Mouse (Mus musculus): ENCODE data around the gene Lman2l. TPM values are rescaled to one million over a fixed set of nuclear protein-coding genes. Genes with fewer than 3 reads are reported as not detected.

Lman2l gene
- polyA plus RNA-seq, 1 experiment from 2014 or later, result 54.0 TPM

GRCm38 (mm10) chr1:36436515-36436914 is 8.6 kb downstream of the Lman2l start:
- Histone ChIP-seq H3K27ac (ENCODE audit: low read length) (no peak overlapping the region), H3K4me3 (ENCODE audit: low read length) (no peak overlapping the region), H3K9ac (replicated peaks; ENCODE audit: low read length) (no peak overlapping the region), H3K36me3 (ENCODE audit: insufficient read depth, low read length) (peaks cover 49% of the 10 kb centered on the region), H3K4me2 (replicated peaks; ENCODE audit: low read depth, low read length) (no peak overlapping the region), H3K9me3 (ENCODE audit: low read length) (no peaks in the 10 kb centered on the region), H3K4me1 (ENCODE audit: insufficient read depth, low read length) (no peaks in the 10 kb centered on the region), H3K27me3 (ENCODE audit: insufficient read depth, low read length) (no peaks in the 10 kb centered on the region)
- no peak for ATAC-seq (ENCODE audit: low FRiP score, low TSS enrichment)
- 93% methylated on average over 6 of the region's 6 CpGs for WGBS

DNA sequence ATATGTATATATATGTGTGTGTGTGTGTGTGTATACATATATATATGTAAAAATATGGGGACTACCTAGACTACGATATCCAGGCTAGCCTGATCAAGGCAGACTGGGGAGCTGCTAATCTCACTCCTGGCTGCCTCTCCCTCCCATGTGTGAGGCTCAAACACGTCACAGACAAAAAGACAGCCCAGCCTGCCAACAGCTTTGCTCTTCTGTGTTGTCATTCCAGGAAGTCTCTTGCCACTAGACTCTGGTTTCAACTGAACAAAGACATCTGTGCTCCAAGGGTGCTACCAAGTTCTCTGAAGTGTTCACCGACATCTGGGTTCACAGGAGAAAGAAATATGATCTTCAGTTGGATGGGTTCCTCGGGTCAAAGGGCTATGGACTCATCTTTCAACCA is 10.0 kb downstream of the Lman2l start:
- Histone ChIP-seq H3K4me2 (replicated peaks; ENCODE audit: low read depth, low read length) (no peak overlapping the region), H3K36me3 (ENCODE audit: insufficient read depth, low read length) (peaks cover 55% of the 10 kb centered on the region)
- ATAC-seq (ENCODE audit: low FRiP score, low TSS enrichment), result no peak

DNA sequence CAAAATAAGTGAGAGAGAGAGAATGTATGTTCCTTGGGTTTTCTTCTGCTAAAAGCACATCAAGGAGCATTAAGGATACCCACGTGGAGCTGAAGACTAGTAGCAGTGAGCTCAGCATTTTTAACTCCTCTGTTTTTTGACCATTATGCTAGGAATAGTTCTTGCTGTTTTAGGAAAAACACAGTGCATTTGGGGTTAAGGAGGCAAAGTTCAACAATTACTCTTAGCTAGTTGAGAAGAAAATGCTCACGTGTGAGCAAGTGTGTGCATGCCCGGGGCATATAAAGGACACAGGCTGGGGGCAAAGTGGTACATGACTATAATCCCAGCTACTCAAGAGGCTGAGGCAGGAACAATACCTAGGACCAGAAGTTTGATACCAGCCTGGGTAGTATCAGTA is 11.5 kb downstream of the Lman2l start:
- peaks cover 56% of the 10 kb centered on the region for H3K36me3 ChIP-seq (ENCODE audit: insufficient read depth, low read length)
- no peak overlapping the region for H3K9ac ChIP-seq (replicated peaks; ENCODE audit: low read length)
- ATAC-seq (ENCODE audit: low FRiP score, low TSS enrichment), result no peak
- no peaks in the 10 kb centered on the region for H3K9me3 ChIP-seq (ENCODE audit: low read length)
- no peak overlapping the region for H3K4me2 ChIP-seq (replicated peaks; ENCODE audit: low read depth, low read length)
- H3K4me1 ChIP-seq (ENCODE audit: insufficient read depth, low read length), result no peaks in the 10 kb centered on the region
- H3K4me3 ChIP-seq (ENCODE audit: low read length), result no peak overlapping the region
- H3K27me3 ChIP-seq (ENCODE audit: insufficient read depth, low read length), result no peaks in the 10 kb centered on the region
- 91% methylated on average over 3 of the region's 3 CpGs for WGBS
- H3K27ac ChIP-seq (ENCODE audit: low read length), result no peak overlapping the region

More for the DNA sequence above, 10.0 kb downstream of the Lman2l start:
- no peaks in the 10 kb centered on the region for H3K27me3 ChIP-seq (ENCODE audit: insufficient read depth, low read length)
- 55% methylated on average over 4 of the region's 4 CpGs for WGBS
- no peaks in the 10 kb centered on the region for H3K9me3 ChIP-seq (ENCODE audit: low read length)
- no peaks in the 10 kb centered on the region for H3K4me1 ChIP-seq (ENCODE audit: insufficient read depth, low read length)
- H3K4me3 ChIP-seq (ENCODE audit: low read length), result no peak overlapping the region
- H3K9ac ChIP-seq (replicated peaks; ENCODE audit: low read length), result no peak overlapping the region
- no peak overlapping the region for H3K27ac ChIP-seq (ENCODE audit: low read length)

DNA sequence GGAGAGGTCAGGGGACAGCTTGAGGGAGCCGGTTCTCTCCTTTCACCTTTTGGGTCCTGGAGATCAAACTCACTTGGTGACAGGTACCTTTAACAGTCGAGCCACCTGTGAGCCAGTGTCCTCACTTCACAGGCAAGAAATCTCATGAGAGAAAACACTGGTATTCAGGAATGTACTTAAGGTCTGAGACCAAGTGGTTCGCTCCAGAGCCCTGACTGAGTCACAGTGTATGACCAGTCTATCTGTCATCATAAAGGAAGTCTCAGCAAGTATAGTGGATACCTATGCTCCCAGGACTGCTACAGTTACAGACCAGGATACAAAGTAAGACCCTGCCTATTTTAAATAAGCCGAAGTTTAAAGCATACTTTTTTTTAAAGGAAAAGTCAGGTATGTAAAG is 12.1 kb downstream of the Lman2l start:
- H3K36me3 ChIP-seq (ENCODE audit: insufficient read depth, low read length), result peaks cover 56% of the 10 kb centered on the region
- H3K4me1 ChIP-seq (ENCODE audit: insufficient read depth, low read length), result no peaks in the 10 kb centered on the region
- H3K9me3 ChIP-seq (ENCODE audit: low read length), result no peaks in the 10 kb centered on the region
- H3K9ac ChIP-seq (replicated peaks; ENCODE audit: low read length), result no peak overlapping the region
- no peak for ATAC-seq (ENCODE audit: low FRiP score, low TSS enrichment)
- H3K4me3 ChIP-seq (ENCODE audit: low read length), result no peak overlapping the region
- H3K4me2 ChIP-seq (replicated peaks; ENCODE audit: low read depth, low read length), result no peak overlapping the region
- no peaks in the 10 kb centered on the region for H3K27me3 ChIP-seq (ENCODE audit: insufficient read depth, low read length)
- WGBS, result 86% methylated on average over 4 of the region's 4 CpGs
- no peak overlapping the region for H3K27ac ChIP-seq (ENCODE audit: low read length)

DNA sequence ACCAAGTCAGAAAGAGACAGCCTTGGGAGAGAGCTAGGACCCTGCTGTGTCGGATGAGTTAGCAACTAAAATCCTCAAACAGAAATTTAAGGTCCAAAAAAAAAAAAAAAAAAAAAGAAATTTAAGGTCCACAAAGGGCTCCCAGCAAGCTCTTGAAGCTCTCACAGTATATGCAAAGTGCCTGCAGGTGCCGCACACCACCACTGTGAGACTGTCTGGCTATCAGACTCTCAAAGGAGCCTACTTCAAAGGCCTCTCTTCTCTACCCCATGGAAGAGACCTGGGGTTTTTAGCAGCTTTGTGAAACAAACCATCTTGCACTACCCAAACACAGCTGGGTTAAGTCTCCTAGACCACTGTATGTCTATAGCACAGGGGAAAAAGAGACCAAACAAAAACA is 15.6 kb downstream of the Lman2l start:
- H3K4me3 ChIP-seq (ENCODE audit: low read length), result no peak overlapping the region
- WGBS, result 96% methylated on average over 2 of the region's 2 CpGs
- no peaks in the 10 kb centered on the region for H3K9me3 ChIP-seq (ENCODE audit: low read length)
- no peaks in the 10 kb centered on the region for H3K27me3 ChIP-seq (ENCODE audit: insufficient read depth, low read length)
- no peak overlapping the region for H3K27ac ChIP-seq (ENCODE audit: low read length)
- H3K4me2 ChIP-seq (replicated peaks; ENCODE audit: low read depth, low read length), result no peak overlapping the region
- H3K36me3 ChIP-seq (ENCODE audit: insufficient read depth, low read length), result peaks cover 59% of the 10 kb centered on the region
- no peaks in the 10 kb centered on the region for H3K4me1 ChIP-seq (ENCODE audit: insufficient read depth, low read length)
- ATAC-seq (ENCODE audit: low FRiP score, low TSS enrichment), result no peak
- no peak overlapping the region for H3K9ac ChIP-seq (replicated peaks; ENCODE audit: low read length)

DNA sequence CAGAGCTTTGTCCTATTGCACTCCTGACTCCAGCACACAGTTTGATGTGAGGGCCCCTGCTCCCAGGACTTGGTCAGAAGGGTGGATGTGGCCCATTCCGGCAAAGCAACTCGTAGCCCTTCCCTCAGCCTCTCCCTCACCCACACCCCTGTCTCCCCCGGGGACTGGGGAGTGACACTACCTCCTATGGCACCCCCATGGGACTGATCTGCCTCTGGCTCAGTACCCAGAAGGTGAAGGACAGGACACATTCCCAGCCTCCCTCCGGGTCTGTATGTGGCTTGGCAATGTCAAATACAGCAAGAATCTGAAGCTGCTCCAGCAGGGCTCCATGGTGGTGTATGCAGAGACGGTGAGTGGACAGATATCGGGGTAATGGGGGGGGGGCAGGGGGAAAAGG is 40.5 kb downstream of the Lman2l start:
- Histone ChIP-seq H3K27ac (ENCODE audit: low read length) (no peak overlapping the region), H3K36me3 (ENCODE audit: insufficient read depth, low read length) (no peaks in the 10 kb centered on the region), H3K9me3 (ENCODE audit: low read length) (no peaks in the 10 kb centered on the region), H3K9ac (replicated peaks; ENCODE audit: low read length) (no peak overlapping the region), H3K4me1 (ENCODE audit: insufficient read depth, low read length) (no peaks in the 10 kb centered on the region), H3K4me2 (replicated peaks; ENCODE audit: low read depth, low read length) (no peak overlapping the region), H3K4me3 (ENCODE audit: low read length) (no peak overlapping the region), H3K27me3 (ENCODE audit: insufficient read depth, low read length) (no peaks in the 10 kb centered on the region)
- no peak for ATAC-seq (ENCODE audit: low FRiP score, low TSS enrichment)
- WGBS, result 82% methylated on average over 6 of the region's 6 CpGs

- Histone ChIP-seq H3K4me1 (ENCODE audit: insufficient read depth, low read length) (no peaks in the 10 kb centered on the region), H3K27ac (ENCODE audit: low read length) (no peak overlapping the region), H3K9me3 (ENCODE audit: low read length) (no peaks in the 10 kb centered on the region), H3K27me3 (ENCODE audit: insufficient read depth, low read length) (no peaks in the 10 kb centered on the region), H3K4me2 (replicated peaks; ENCODE audit: low read depth, low read length) (no peak overlapping the region), H3K36me3 (ENCODE audit: insufficient read depth, low read length) (no peaks in the 10 kb centered on the region), H3K4me3 (ENCODE audit: low read length) (no peak overlapping the region), H3K9ac (replicated peaks; ENCODE audit: low read length) (no peak overlapping the region)
- no peak for ATAC-seq (ENCODE audit: low FRiP score, low TSS enrichment)
- 72% methylated on average over 4 of the region's 4 CpGs for WGBS
Observed at GRCm38 (mm10) chr1:36401509-36401908, 43.6 kb downstream of the Lman2l start.

GRCm38 (mm10) chr1:36397041-36397440 is 48.0 kb downstream of the Lman2l start:
- H3K4me1 ChIP-seq (ENCODE audit: insufficient read depth, low read length), result no peaks in the 10 kb centered on the region
- H3K4me3 ChIP-seq (ENCODE audit: low read length), result no peak overlapping the region
- 19% methylated on average over 6 of the region's 6 CpGs for WGBS
- H3K27ac ChIP-seq (ENCODE audit: low read length), result peak overlapping the region; percentile 7; the same call in 1 of the 2 replicates
- H3K27me3 ChIP-seq (ENCODE audit: insufficient read depth, low read length), result no peaks in the 10 kb centered on the region
- H3K9me3 ChIP-seq (ENCODE audit: low read length), result no peaks in the 10 kb centered on the region
- no peak overlapping the region for H3K4me2 ChIP-seq (replicated peaks; ENCODE audit: low read depth, low read length)
- ATAC-seq (ENCODE audit: low FRiP score, low TSS enrichment), result no peak
- H3K36me3 ChIP-seq (ENCODE audit: insufficient read depth, low read length), result no peaks in the 10 kb centered on the region
- H3K9ac ChIP-seq (replicated peaks; ENCODE audit: low read length), result no peak overlapping the region

- H3K27me3 ChIP-seq (ENCODE audit: insufficient read depth, low read length), result no peaks in the 10 kb centered on the region
- H3K4me2 ChIP-seq (replicated peaks; ENCODE audit: low read depth, low read length), result no peak overlapping the region
- no peaks in the 10 kb centered on the region for H3K4me1 ChIP-seq (ENCODE audit: insufficient read depth, low read length)
- H3K9me3 ChIP-seq (ENCODE audit: low read length), result no peaks in the 10 kb centered on the region
- H3K9ac ChIP-seq (replicated peaks; ENCODE audit: low read length), result no peak overlapping the region
- 66% methylated on average over 4 of the region's 4 CpGs for WGBS
- ATAC-seq (ENCODE audit: low FRiP score, low TSS enrichment), result no peak
- H3K4me3 ChIP-seq (ENCODE audit: low read length), result no peak overlapping the region
- H3K27ac ChIP-seq (ENCODE audit: low read length), result no peak overlapping the region
- H3K36me3 ChIP-seq (ENCODE audit: insufficient read depth, low read length), result no peaks in the 10 kb centered on the region
Observed at GRCm38 (mm10) chr1:36379582-36379981, 65.5 kb downstream of the Lman2l start.

GRCm38 (mm10) chr1:36378880-36379279 is 66.2 kb downstream of the Lman2l start:
- Histone ChIP-seq H3K27me3 (ENCODE audit: insufficient read depth, low read length) (no peaks in the 10 kb centered on the region), H3K9ac (replicated peaks; ENCODE audit: low read length) (no peak overlapping the region), H3K4me2 (replicated peaks; ENCODE audit: low read depth, low read length) (no peak overlapping the region), H3K27ac (ENCODE audit: low read length) (no peak overlapping the region), H3K4me1 (ENCODE audit: insufficient read depth, low read length) (no peaks in the 10 kb centered on the region), H3K9me3 (ENCODE audit: low read length) (no peaks in the 10 kb centered on the region), H3K4me3 (ENCODE audit: low read length) (no peak overlapping the region), H3K36me3 (ENCODE audit: insufficient read depth, low read length) (no peaks in the 10 kb centered on the region)
- ATAC-seq (ENCODE audit: low FRiP score, low TSS enrichment), result no peak
- WGBS, result 76% methylated on average over 6 of the region's 6 CpGs
